18 mouse cellular contexts compared by ENCODE assay signal in genomic region chr8:115885121-115885743, GRCm38 (mm10).
A peak's percentile ranks its signal among the peaks of the same experiment; 100 is the strongest.
DNase-seq lines count a peak whose midpoint lies in the region; ATAC-seq and TF ChIP-seq lines count a peak whose summit lies in the region.
"Had no signal": no experiment of that assay in that cellular context is flagged by ENCODE, and none has a peak within 500 bp of the region (broad histone marks: within the 10 kb centered on the region; RNA-seq: fewer than 3 reads in every experiment).

No protein-coding gene starts in this region.

- no peak overlapping the region for H3K9ac ChIP-seq in lung, embryonic 14.5 days
- H3K9ac ChIP-seq in embryonic facial prominence, embryonic 14.5 days (ENCODE audit: low read depth, low read length) = no peak overlapping the region
- no peak overlapping the region for H3K9ac ChIP-seq in intestine, embryonic 14.5 days (ENCODE audit: low read length)
- H3K9ac ChIP-seq in liver, embryonic 12.5 days = no peak overlapping the region
- no peak overlapping the region for H3K9ac ChIP-seq in forebrain, embryonic 14.5 days (ENCODE audit: low read length)
- H3K9ac ChIP-seq: forebrain, embryonic 12.5 days; heart, embryonic 15.5 days; hindbrain, embryonic 15.5 days had no signal

- 0 out of 2 replicates have a peak, but pooled peaks cover 2% of the 10 kb centered on the region for H3K4me1 ChIP-seq in lung, embryonic 14.5 days (ENCODE audit: insufficient read depth)
- no peaks in the 10 kb centered on the region for H3K4me1 ChIP-seq in embryonic facial prominence, embryonic 14.5 days (ENCODE audit: control insufficient read depth, insufficient read depth, low read length)
- H3K4me1 ChIP-seq in intestine, embryonic 14.5 days (replicated peaks; ENCODE audit: control insufficient read depth, insufficient read depth, low read length) = 0 out of 2 replicates have a peak, but pooled peaks cover 4% of the 10 kb centered on the region
- no peaks in the 10 kb centered on the region for H3K4me1 ChIP-seq in liver, embryonic 12.5 days
- no peaks in the 10 kb centered on the region for H3K4me1 ChIP-seq in forebrain, embryonic 14.5 days (ENCODE audit: control insufficient read depth, insufficient read depth, low read length)
- H3K4me1 ChIP-seq: forebrain, embryonic 12.5 days; heart, embryonic 15.5 days; hindbrain, embryonic 15.5 days had no signal

- no peaks in the 10 kb centered on the region for H3K36me3 ChIP-seq in lung, embryonic 14.5 days (ENCODE audit: insufficient read depth)
- no peaks in the 10 kb centered on the region for H3K36me3 ChIP-seq in embryonic facial prominence, embryonic 14.5 days (ENCODE audit: control insufficient read depth, insufficient read depth, low read length)
- no peaks in the 10 kb centered on the region for H3K36me3 ChIP-seq in intestine, embryonic 14.5 days (ENCODE audit: control insufficient read depth, insufficient read depth, low read length)
- no peaks in the 10 kb centered on the region for H3K36me3 ChIP-seq in liver, embryonic 12.5 days
- H3K36me3 ChIP-seq in forebrain, embryonic 14.5 days (ENCODE audit: control insufficient read depth, insufficient read depth, low read length) = no peaks in the 10 kb centered on the region
- H3K36me3 ChIP-seq: forebrain, embryonic 12.5 days; heart, embryonic 15.5 days; hindbrain, embryonic 15.5 days had no signal

- no peak overlapping the region for H3K4me2 ChIP-seq in lung, embryonic 14.5 days
- no peak overlapping the region for H3K4me2 ChIP-seq in embryonic facial prominence, embryonic 14.5 days (ENCODE audit: low read depth, low read length)
- H3K4me2 ChIP-seq in intestine, embryonic 14.5 days (ENCODE audit: low read length) = no peak overlapping the region
- no peak overlapping the region for H3K4me2 ChIP-seq in liver, embryonic 12.5 days
- H3K4me2 ChIP-seq in forebrain, embryonic 14.5 days (ENCODE audit: low read length) = no peak overlapping the region
- H3K4me2 ChIP-seq: forebrain, embryonic 12.5 days; heart, embryonic 15.5 days; hindbrain, embryonic 15.5 days; liver, embryonic 11.5 days had no signal

- TF ChIP-seq CTCF in lung, embryonic 14.5 days (IDR thresholded peaks at IDR 0.05; ENCODE audit: low read depth) = no peak

- ATAC-seq in lung, embryonic 14.5 days (ENCODE audit: insufficient read depth) = peak; percentile 75; the same call in 1 of the 2 replicates
- no peak for ATAC-seq in embryonic facial prominence, embryonic 14.5 days (ENCODE audit: low read depth)
- 0 out of 2 replicates have a peak, but pooled peaks have one; percentile 55 for ATAC-seq in intestine, embryonic 14.5 days (replicated peaks; ENCODE audit: low FRiP score, low TSS enrichment, low read depth)
- no peak for ATAC-seq in liver, embryonic 12.5 days
- ATAC-seq in forebrain, embryonic 14.5 days = no peak

- no peaks in the 10 kb centered on the region for H3K9me3 ChIP-seq in lung, embryonic 14.5 days (ENCODE audit: low read depth, low read length)
- H3K9me3 ChIP-seq in embryonic facial prominence, embryonic 14.5 days (ENCODE audit: control insufficient read depth, low read length) = no peaks in the 10 kb centered on the region
- H3K9me3 ChIP-seq in intestine, embryonic 14.5 days (ENCODE audit: control insufficient read depth, low read length) = no peaks in the 10 kb centered on the region
- H3K9me3 ChIP-seq in liver, embryonic 12.5 days (replicated peaks) = no peaks in the 10 kb centered on the region
- no peaks in the 10 kb centered on the region for H3K9me3 ChIP-seq in forebrain, embryonic 14.5 days (replicated peaks; ENCODE audit: control insufficient read depth, low read length)
- H3K9me3 ChIP-seq: forebrain, embryonic 12.5 days; heart, embryonic 15.5 days; hindbrain, embryonic 15.5 days had no signal

- no peaks in the 10 kb centered on the region for H3K27me3 ChIP-seq in lung, embryonic 14.5 days (ENCODE audit: insufficient read depth, low read length)
- no peaks in the 10 kb centered on the region for H3K27me3 ChIP-seq in embryonic facial prominence, embryonic 14.5 days (replicated peaks; ENCODE audit: control insufficient read depth, insufficient read depth, low read length)
- no peaks in the 10 kb centered on the region for H3K27me3 ChIP-seq in intestine, embryonic 14.5 days (replicated peaks; ENCODE audit: control insufficient read depth, insufficient read depth, low read length)
- H3K27me3 ChIP-seq in liver, embryonic 12.5 days (replicated peaks) = no peaks in the 10 kb centered on the region
- H3K27me3 ChIP-seq in forebrain, embryonic 14.5 days (replicated peaks; ENCODE audit: control insufficient read depth, insufficient read depth, low read length) = no peaks in the 10 kb centered on the region
- H3K27me3 ChIP-seq: forebrain, embryonic 12.5 days; hindbrain, embryonic 15.5 days had no signal

- WGBS in lung, embryonic 14.5 days = 54% methylated on average over 2 of the region's 2 CpGs
- 43% methylated on average over 2 of the region's 2 CpGs for WGBS in embryonic facial prominence, embryonic 14.5 days
- 39% methylated on average over 2 of the region's 2 CpGs for WGBS in intestine, embryonic 14.5 days
- WGBS in liver, embryonic 12.5 days (ENCODE audit: insufficient replicate concordance) = 51% methylated on average over 2 of the region's 2 CpGs
- WGBS in forebrain, embryonic 14.5 days = 73% methylated on average over 2 of the region's 2 CpGs

- no peak overlapping the region for H3K4me3 ChIP-seq in lung, embryonic 14.5 days (ENCODE audit: low read depth, low read length)
- H3K4me3 ChIP-seq in embryonic facial prominence, embryonic 14.5 days (ENCODE audit: low read depth, low read length) = no peak overlapping the region
- no peak overlapping the region for H3K4me3 ChIP-seq in intestine, embryonic 14.5 days (ENCODE audit: low read depth, low read length)
- no peak overlapping the region for H3K4me3 ChIP-seq in liver, embryonic 12.5 days
- H3K4me3 ChIP-seq in forebrain, embryonic 14.5 days (ENCODE audit: low read depth, low read length) = no peak overlapping the region
- H3K4me3 ChIP-seq: forebrain, embryonic 12.5 days; heart, embryonic 15.5 days; hindbrain, embryonic 15.5 days; myocyte had no signal

- no peak overlapping the region for H3K27ac ChIP-seq in lung, embryonic 14.5 days (ENCODE audit: low read depth)
- H3K27ac ChIP-seq in embryonic facial prominence, embryonic 14.5 days (replicated peaks; ENCODE audit: low read depth, low read length) = no peak overlapping the region
- no peak overlapping the region for H3K27ac ChIP-seq in intestine, embryonic 14.5 days (ENCODE audit: low read depth)
- H3K27ac ChIP-seq in liver, embryonic 12.5 days = no peak overlapping the region
- no peak overlapping the region for H3K27ac ChIP-seq in forebrain, embryonic 14.5 days (ENCODE audit: low read depth, low read length)
- H3K27ac ChIP-seq: forebrain, embryonic 12.5 days; heart, embryonic 15.5 days; hindbrain, embryonic 15.5 days had no signal

- DNase-seq in lung, embryonic 14.5 days = peak; percentile 57
- DNase-seq in lung, adult 18-20 months = no peak
- DNase-seq in embryonic facial prominence, embryonic 14.5 days (ENCODE audit: low spot score) = peak; percentile 35
- DNase-seq in intestine, embryonic 14.5 days (ENCODE audit: low spot score) = no peak
- DNase-seq in lung, postnatal 36 days = peak; percentile 26
- no peak for DNase-seq in forebrain, embryonic 14.5 days (ENCODE audit: low spot score)
- DNase-seq: cerebellum, adult 8-10 months; heart, adult 18-20 months; heart, postnatal 4 days; kidney, adult 18-20 months; kidney, postnatal 14 days; midbrain, embryonic 14.5 days had no signal

Comparison
In these comparisons a context has a peak if more than half of its experiments do, and no peak if none do; other contexts are left out.
1. DNase-seq: peak in lung, embryonic 14.5 days (single experiment), embryonic facial prominence, embryonic 14.5 days (single experiment) and lung, postnatal 36 days (single experiment); none in lung, adult 18-20 months (0 of 2), intestine, embryonic 14.5 days (single experiment) and forebrain, embryonic 14.5 days (single experiment).
2. ATAC-seq: peak in lung, embryonic 14.5 days (single experiment) and intestine, embryonic 14.5 days (single experiment); none in embryonic facial prominence, embryonic 14.5 days (single experiment), liver, embryonic 12.5 days (single experiment) and forebrain, embryonic 14.5 days (single experiment).